Comparison of ENCODE assay signal across 17 mouse cellular contexts in the genomic region with DNA sequence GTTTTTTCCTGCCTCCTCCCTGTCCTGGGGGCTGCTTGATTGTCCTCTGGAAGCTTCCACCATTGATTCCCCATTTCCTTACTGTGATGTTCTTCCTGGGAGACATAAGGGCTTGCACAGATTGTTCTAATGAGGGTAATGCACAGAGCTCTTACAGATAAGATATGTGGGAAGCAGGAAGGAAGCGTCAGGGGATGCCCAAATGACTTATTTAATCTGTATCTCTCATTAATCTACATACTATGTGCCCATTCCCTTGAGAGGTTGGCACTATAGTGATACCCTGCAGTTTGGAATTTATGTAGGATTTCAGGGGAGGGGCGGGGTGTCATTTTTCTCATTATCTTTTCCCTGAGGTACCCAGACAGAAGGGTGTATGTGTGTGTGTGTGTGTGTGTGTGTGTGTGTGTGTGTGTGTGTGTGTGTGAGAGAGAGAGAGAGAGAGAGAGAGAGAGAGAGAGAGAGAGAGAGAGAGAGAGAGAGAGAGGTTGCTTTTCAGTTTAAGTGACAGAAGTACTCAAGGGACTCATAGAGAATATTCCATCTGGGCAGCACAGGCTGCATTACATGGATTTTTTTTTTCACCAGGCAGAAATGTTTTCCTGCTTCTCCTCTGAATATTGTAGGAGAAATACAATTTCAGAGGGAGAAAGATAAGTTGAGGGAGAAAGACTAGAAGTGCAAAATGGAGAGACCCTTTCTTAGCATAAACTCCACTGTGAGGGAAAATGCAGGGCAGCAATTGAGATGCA.
A peak's percentile ranks its signal among the peaks of the same experiment; 100 is the strongest.
DNase-seq lines count a peak whose midpoint lies in the region; ATAC-seq and TF ChIP-seq lines count a peak whose summit lies in the region.
"Had no signal": no experiment of that assay in that cellular context is flagged by ENCODE, and none has a peak within 500 bp of the region (broad histone marks: within the 10 kb centered on the region; RNA-seq: fewer than 3 reads in every experiment).

No protein-coding gene starts in this region.

- DNase-seq in ES-E14 (ENCODE audit: low read depth, low spot score) = peak; percentile 4
- DNase-seq in embryonic facial prominence, embryonic 14.5 days (ENCODE audit: low spot score) = peak; percentile 23
- DNase-seq in adrenal gland, adult (ENCODE audit: inconsistent age in 2 of 2, low spot score in 1 of 2) = no peak
- no peak for DNase-seq in left cerebral cortex, postnatal 25 days (ENCODE audit: low spot score in 2 of 2)
- no peak for DNase-seq in left cerebral cortex, postnatal 14 days (ENCODE audit: low spot score in 2 of 2)
- DNase-seq: adrenal gland, postnatal 14 days; cerebellum, adult 9-11 months; gastrocnemius, adult 2 months; heart, adult 18-20 months; lung, adult 18-20 months; lung, postnatal 4 days; thymus, adult 2 months had no signal

- no peaks in the 10 kb centered on the region for H3K9me3 ChIP-seq in ES-E14 (ENCODE audit: control insufficient read depth, insufficient read depth, low read depth, low read length)
- H3K9me3 ChIP-seq in embryonic facial prominence, embryonic 14.5 days (ENCODE audit: control insufficient read depth, low read length) = no peaks in the 10 kb centered on the region
- no peaks in the 10 kb centered on the region for H3K9me3 ChIP-seq in hindbrain, embryonic 16.5 days (ENCODE audit: control insufficient read depth, low read length)
- H3K9me3 ChIP-seq in neural tube, embryonic 12.5 days = no peaks in the 10 kb centered on the region
- H3K9me3 ChIP-seq: heart, embryonic 15.5 days; limb, embryonic 15.5 days had no signal

- no peak overlapping the region for H3K27ac ChIP-seq in ES-E14 (ENCODE audit: insufficient read depth, low read depth, low read length, poor library complexity, severe bottlenecking)
- no peak overlapping the region for H3K27ac ChIP-seq in embryonic facial prominence, embryonic 14.5 days (replicated peaks; ENCODE audit: low read depth, low read length)
- H3K27ac ChIP-seq in hindbrain, embryonic 16.5 days (ENCODE audit: low read depth, low read length) = no peak overlapping the region
- H3K27ac ChIP-seq in neural tube, embryonic 12.5 days = no peak overlapping the region
- H3K27ac ChIP-seq: gastrocnemius, adult 2 months; heart, embryonic 15.5 days; limb, embryonic 15.5 days had no signal

- H3K4me1 ChIP-seq in ES-E14 (ENCODE audit: control insufficient read depth in 2 of 2, insufficient read depth in 2 of 2, low read length in 2 of 2, poor library complexity in 1 of 2) = no peaks in the 10 kb centered on the region
- no peaks in the 10 kb centered on the region for H3K4me1 ChIP-seq in embryonic facial prominence, embryonic 14.5 days (ENCODE audit: control insufficient read depth, insufficient read depth, low read length)
- no peaks in the 10 kb centered on the region; the same call in 1 of the 2 replicates for H3K4me1 ChIP-seq in hindbrain, embryonic 16.5 days (ENCODE audit: control insufficient read depth, insufficient read depth, low read depth, low read length)
- 0 out of 2 replicates have a peak, but pooled peaks cover 4% of the 10 kb centered on the region for H3K4me1 ChIP-seq in neural tube, embryonic 12.5 days
- H3K4me1 ChIP-seq: heart, embryonic 15.5 days; limb, embryonic 15.5 days had no signal

- 78% methylated on average over 2 of the region's 2 CpGs for WGBS in embryonic facial prominence, embryonic 14.5 days
- 32% methylated on average over 2 of the region's 2 CpGs for WGBS in hindbrain, embryonic 16.5 days
- 55% methylated on average over 2 of the region's 2 CpGs for WGBS in neural tube, embryonic 12.5 days

- H3K4me3 ChIP-seq in ES-E14 (ENCODE audit: insufficient read depth in 1 of 2, low read depth in 1 of 2, low read length in 2 of 2, poor library complexity in 1 of 2, severe bottlenecking in 1 of 2) = no peak overlapping the region
- no peak overlapping the region for H3K4me3 ChIP-seq in embryonic facial prominence, embryonic 14.5 days (ENCODE audit: low read depth, low read length)
- no peak overlapping the region for H3K4me3 ChIP-seq in hindbrain, embryonic 16.5 days (ENCODE audit: low read length)
- H3K4me3 ChIP-seq in neural tube, embryonic 12.5 days = no peak overlapping the region
- H3K4me3 ChIP-seq: gastrocnemius, adult 2 months; heart, embryonic 15.5 days; limb, embryonic 15.5 days; myocyte had no signal

- intact Hi-C loops in left cerebral cortex, postnatal 25 days (cut with DNase I) = no loop called here
- intact Hi-C loops in left cerebral cortex, postnatal 14 days (cut with DNase I) = no loop called here

- H3K36me3 ChIP-seq in ES-E14 (ENCODE audit: control insufficient read depth, insufficient read depth, low read length, poor library complexity, severe bottlenecking) = no peaks in the 10 kb centered on the region
- H3K36me3 ChIP-seq in embryonic facial prominence, embryonic 14.5 days (ENCODE audit: control insufficient read depth, insufficient read depth, low read length) = no peaks in the 10 kb centered on the region
- H3K36me3 ChIP-seq in hindbrain, embryonic 16.5 days (ENCODE audit: control insufficient read depth, insufficient read depth, low read length) = no peaks in the 10 kb centered on the region
- H3K36me3 ChIP-seq in neural tube, embryonic 12.5 days = no peaks in the 10 kb centered on the region
- H3K36me3 ChIP-seq: heart, embryonic 15.5 days; limb, embryonic 15.5 days had no signal

- no peaks in the 10 kb centered on the region for H3K27me3 ChIP-seq in embryonic facial prominence, embryonic 14.5 days (replicated peaks; ENCODE audit: control insufficient read depth, insufficient read depth, low read length)
- H3K27me3 ChIP-seq in hindbrain, embryonic 16.5 days (replicated peaks; ENCODE audit: control insufficient read depth, insufficient read depth, low read length) = no peaks in the 10 kb centered on the region
- H3K27me3 ChIP-seq in neural tube, embryonic 12.5 days (replicated peaks) = no peaks in the 10 kb centered on the region
- H3K27me3 ChIP-seq: heart, embryonic 15.5 days; limb, embryonic 15.5 days had no signal

- in situ Hi-C loops in ES-E14 (cut with MboI; ENCODE audit: low sequenced_read_pairs in 2 of 2, unreplicated experiment in 2 of 2) = no loop called here

- ATAC-seq in embryonic facial prominence, embryonic 14.5 days (ENCODE audit: low read depth) = peak; percentile 77; the same call in 1 of the 2 replicates
- peak; percentile 56 for ATAC-seq in hindbrain, embryonic 16.5 days
- ATAC-seq in neural tube, embryonic 12.5 days (ENCODE audit: low FRiP score, low read depth) = peak; percentile 64

- no peak overlapping the region for H3K9ac ChIP-seq in ES-E14 (ENCODE audit: insufficient read depth, low read depth, low read length, poor library complexity, severe bottlenecking)
- H3K9ac ChIP-seq in embryonic facial prominence, embryonic 14.5 days (ENCODE audit: low read depth, low read length) = no peak overlapping the region
- H3K9ac ChIP-seq in hindbrain, embryonic 16.5 days (ENCODE audit: low read depth, low read length) = no peak overlapping the region
- H3K9ac ChIP-seq in neural tube, embryonic 12.5 days = no peak overlapping the region
- H3K9ac ChIP-seq: heart, embryonic 15.5 days; limb, embryonic 15.5 days had no signal

- H3K4me2 ChIP-seq in embryonic facial prominence, embryonic 14.5 days (ENCODE audit: low read depth, low read length) = no peak overlapping the region
- H3K4me2 ChIP-seq in hindbrain, embryonic 16.5 days (ENCODE audit: low read length) = no peak overlapping the region
- no peak overlapping the region for H3K4me2 ChIP-seq in neural tube, embryonic 12.5 days (replicated peaks)
- H3K4me2 ChIP-seq: heart, embryonic 15.5 days; limb, embryonic 15.5 days had no signal

TF ChIP-seq in ES-E14, 5 proteins besides CTCF, POLR2A, EP300 and RAD21:
- TF ChIP-seq HCFC1 (IDR thresholded peaks at IDR 0.05; ENCODE audit: borderline replicate concordance, insufficient read depth, low read length) (no peak), CHD2 (IDR thresholded peaks at IDR 0.05; ENCODE audit: low read depth, low read length) (no peak), ZNF384 (IDR thresholded peaks at IDR 0.05; ENCODE audit: low read depth, low read length) (no peak), MAFK (IDR thresholded peaks at IDR 0.05; ENCODE audit: insufficient read depth, low read depth, low read length) (no peak), ZC3H11A (IDR thresholded peaks at IDR 0.05; ENCODE audit: borderline replicate concordance, low read depth, low read length) (no peak)

Comparison
In these comparisons a context has a peak if more than half of its experiments do, and no peak if none do; other contexts are left out.
1. DNase-seq: peak in ES-E14 (single experiment) and embryonic facial prominence, embryonic 14.5 days (single experiment); none in adrenal gland, adult (0 of 2), left cerebral cortex, postnatal 25 days (0 of 2) and left cerebral cortex, postnatal 14 days (0 of 2).
2. Peak in every context shown above with its lines, with median percentiles within 50 percentile points of each other: ATAC-seq.